Mouse (Mus musculus): ENCODE data around the gene Mlst8. TPM values are rescaled to one million over a fixed set of nuclear protein-coding genes. Genes with fewer than 3 reads are reported as not detected.
"Not testable (repeated sequence)": the region's sequence is repeated elsewhere in the genome, so short reads cannot be mapped to it uniquely, and the experiment has no call there.

Mlst8 gene
- polyA plus RNA-seq, 1 experiment, result 47.1 TPM

DNA sequence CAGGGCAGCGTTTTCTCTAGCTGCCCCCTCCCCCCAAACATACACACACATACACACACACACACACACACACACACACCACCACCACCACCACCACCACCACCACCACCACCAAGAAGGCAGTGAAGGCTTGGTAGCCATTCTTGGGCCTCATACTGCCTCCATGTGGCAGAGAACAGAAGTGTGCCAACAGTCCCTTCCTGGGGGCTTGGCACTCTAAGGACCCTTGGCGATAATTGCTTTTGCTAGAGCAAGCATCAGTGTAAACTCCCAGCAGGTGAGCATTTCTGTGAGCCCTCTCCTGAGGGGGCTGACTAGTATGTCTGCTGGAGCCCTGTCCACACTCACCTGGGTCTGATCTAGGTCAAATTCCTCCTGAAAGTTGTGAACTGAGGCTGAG lies 37.7 kb downstream of the Mlst8 start:
- DNase-seq (ENCODE audit: low read depth), result no peak
- TF ChIP-seq CTCF (IDR thresholded peaks at IDR 0.05; ENCODE audit: borderline replicate concordance, extremely low read depth, insufficient read depth, insufficient read length) (peak; percentile 50; the same call in 1 of the 2 replicates), POLR2A (IDR thresholded peaks at IDR 0.05; ENCODE audit: borderline replicate concordance, extremely low read depth, insufficient read depth, insufficient read length, poor library complexity, severe bottlenecking) (no peak)

DNA sequence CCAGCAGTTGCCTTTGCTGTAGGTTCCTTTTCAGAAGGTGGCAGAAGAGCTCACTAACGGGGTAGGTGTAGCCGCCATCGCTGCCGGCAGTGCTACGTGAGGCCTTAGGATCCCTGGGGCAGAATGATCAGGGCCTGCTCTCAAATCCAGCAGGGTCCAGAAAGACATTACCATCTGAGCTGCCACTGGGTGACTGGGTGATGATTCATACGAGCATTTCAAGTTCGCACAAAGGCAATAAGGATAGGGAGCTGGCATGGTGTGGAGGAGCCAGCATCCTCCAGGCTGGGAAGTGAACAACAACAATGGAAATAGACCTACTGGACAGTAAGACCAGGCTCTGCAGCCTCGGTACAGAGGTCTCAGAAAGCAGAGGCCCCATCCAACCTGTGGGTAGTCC lies 38.5 kb downstream of the Mlst8 start:
- TF ChIP-seq POLR2A (IDR thresholded peaks at IDR 0.05; ENCODE audit: borderline replicate concordance, extremely low read depth, insufficient read depth, insufficient read length, poor library complexity, severe bottlenecking) (no peak), CTCF (IDR thresholded peaks at IDR 0.05; ENCODE audit: borderline replicate concordance, extremely low read depth, insufficient read depth, insufficient read length) (no peak)
- DNase-seq (ENCODE audit: low read depth), result no peak

DNA sequence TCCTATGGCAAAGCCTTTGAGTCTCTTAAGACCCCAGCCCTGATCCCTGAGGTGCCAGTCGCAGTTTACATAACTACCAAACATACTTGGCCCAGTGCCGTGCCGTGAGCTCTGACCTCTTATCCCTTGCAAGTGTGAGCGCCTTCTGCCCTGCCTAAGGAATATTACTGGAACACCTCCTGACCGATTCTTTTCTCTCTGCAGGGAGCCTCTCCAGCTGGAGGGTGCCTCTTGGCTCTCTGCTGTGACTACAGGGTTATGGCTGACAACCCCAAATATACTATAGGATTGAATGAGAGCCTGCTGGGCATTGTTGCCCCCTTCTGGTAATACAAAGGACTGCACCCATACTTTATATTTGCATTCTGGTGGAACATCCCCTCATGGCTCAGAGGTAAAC lies 41.9 kb downstream of the Mlst8 start:
- TF ChIP-seq POLR2A (IDR thresholded peaks at IDR 0.05; ENCODE audit: borderline replicate concordance, extremely low read depth, insufficient read depth, insufficient read length, poor library complexity, severe bottlenecking), result no peak
- TF ChIP-seq CTCF (IDR thresholded peaks at IDR 0.05; ENCODE audit: borderline replicate concordance, extremely low read depth, insufficient read depth, insufficient read length), result peak; percentile 67
- peak; percentile 53 for DNase-seq (ENCODE audit: low read depth)

DNA sequence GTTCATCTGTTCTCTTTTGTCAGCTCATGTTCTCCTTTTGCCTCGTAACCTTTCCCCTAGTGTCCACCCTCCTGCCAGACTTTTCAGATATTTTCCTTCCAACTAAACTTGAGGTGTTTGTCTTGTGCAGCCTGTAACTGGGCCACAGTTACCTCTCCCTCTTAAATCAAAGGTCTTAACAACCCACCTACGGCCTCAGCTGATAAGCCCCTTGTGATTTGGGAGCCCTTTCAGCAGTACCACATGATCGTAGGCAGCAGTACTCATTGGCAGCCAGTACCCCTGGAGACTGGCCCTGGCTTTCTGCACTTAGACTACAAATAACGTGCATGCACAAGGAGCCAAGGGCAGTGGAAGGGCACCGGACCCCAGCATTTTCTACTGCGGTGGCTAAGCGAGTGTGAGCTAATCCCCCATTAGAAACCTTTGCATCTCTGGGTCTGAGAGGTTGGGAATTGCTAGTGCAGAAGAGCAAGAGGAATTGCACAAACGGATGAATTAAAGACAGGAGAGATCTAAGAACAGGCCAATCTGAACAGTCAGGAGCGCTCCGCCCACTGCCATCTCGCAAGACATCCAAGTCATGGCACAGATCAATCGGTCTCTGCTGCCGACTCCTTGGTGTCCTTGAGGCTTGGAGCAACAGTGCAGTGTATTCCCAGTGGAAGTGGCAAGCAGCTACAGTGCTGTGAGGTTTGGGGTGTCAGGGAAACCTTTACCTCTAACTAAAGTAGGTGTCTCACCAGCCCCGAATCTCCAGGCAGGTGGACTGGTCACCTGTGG lies 49.5 kb downstream of the Mlst8 start:
- no peak for DNase-seq (ENCODE audit: low read depth)
- TF ChIP-seq CTCF (IDR thresholded peaks at IDR 0.05; ENCODE audit: borderline replicate concordance, extremely low read depth, insufficient read depth, insufficient read length), result no peak
- no peak for TF ChIP-seq POLR2A (IDR thresholded peaks at IDR 0.05; ENCODE audit: borderline replicate concordance, extremely low read depth, insufficient read depth, insufficient read length, poor library complexity, severe bottlenecking)

DNA sequence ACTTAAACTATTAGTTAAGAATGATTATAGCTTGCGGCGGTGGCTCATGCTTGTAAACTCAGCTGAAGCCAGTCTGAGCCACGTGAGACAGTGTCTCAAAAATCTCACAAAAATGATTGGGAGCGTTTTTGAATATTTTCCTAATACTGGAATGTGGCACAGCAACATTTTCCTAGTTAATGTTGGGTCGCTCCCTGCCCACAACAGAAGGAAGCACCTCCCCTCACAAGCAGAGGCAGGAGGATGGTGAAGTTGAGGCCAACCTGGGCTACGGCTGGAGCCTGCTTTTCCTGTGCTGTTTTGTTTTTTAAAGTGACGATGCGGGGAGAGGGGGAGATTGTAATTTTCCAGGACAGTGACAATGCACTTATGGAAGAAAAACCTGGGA lies 51.7 kb downstream of the Mlst8 start:
- no peak for TF ChIP-seq POLR2A (IDR thresholded peaks at IDR 0.05; ENCODE audit: borderline replicate concordance, extremely low read depth, insufficient read depth, insufficient read length, poor library complexity, severe bottlenecking)
- no peak for TF ChIP-seq CTCF (IDR thresholded peaks at IDR 0.05; ENCODE audit: borderline replicate concordance, extremely low read depth, insufficient read depth, insufficient read length)
- peak; percentile 32 for DNase-seq (ENCODE audit: low read depth)

DNA sequence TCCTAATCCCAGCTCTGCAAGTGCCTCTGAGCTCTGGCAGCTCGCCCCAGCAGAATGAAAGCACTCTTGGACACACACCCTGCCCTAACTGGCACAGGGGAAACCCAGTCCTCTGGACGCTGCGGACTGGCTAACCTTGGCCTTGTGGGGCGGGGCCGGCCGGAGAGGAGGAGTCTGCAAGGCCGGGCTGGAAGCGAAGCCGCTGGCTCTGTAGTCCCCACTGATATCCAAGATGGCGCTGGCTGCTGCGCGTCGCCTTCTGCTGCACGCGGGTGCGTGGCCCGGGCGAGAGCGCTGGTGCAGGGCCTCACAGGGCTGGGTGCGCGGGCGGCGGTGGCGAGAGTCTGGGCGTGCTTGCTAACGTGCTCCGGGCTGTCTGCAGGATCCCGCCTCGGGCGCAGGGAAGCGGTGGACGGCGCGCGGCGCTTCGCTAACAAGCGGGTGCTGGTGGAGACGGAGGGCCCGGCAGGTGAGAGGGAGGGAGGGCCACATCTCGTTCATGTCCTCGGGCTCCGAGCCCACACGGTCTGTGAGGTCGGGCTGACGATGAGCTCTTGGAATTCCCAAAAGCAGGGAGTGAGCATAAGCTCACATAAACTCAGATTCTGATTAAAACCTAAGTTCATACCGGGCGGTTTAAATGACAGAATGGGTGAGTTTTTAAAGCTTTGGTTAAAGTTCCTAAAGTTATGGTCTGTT lies 52.3 kb downstream of the Mlst8 start, which contains the start of gene Eci1:
Eci1 (plus strand) TSS at position 171 of the 699 bp plus-strand sequence.
- TF ChIP-seq POLR2A (IDR thresholded peaks at IDR 0.05; ENCODE audit: borderline replicate concordance, extremely low read depth, insufficient read depth, insufficient read length, poor library complexity, severe bottlenecking), result peak; percentile 73
- no peak for TF ChIP-seq CTCF (IDR thresholded peaks at IDR 0.05; ENCODE audit: borderline replicate concordance, extremely low read depth, insufficient read depth, insufficient read length)
- peak; percentile 97 for DNase-seq (ENCODE audit: low read depth)

DNA sequence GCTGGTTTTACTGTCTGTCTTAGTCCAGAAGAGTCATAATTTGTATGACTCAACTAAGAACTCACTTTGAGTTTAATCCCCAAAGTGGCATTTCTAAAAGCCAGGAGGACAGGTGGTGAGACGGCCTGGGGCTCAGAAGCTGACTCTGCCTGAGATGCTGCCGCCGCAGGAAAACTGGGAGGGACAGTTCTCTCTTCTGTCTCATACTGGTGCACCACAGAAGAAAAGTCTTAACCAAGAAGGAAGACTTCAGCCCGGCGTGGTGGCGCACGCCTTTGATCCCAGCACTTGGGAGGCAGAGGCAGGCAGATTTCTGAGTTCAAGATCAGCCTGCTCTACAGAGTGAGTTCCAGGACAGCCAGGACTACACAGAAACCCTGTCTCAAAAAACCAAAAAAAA lies 53.0 kb downstream of the Mlst8 start:
- TF ChIP-seq POLR2A (IDR thresholded peaks at IDR 0.05; ENCODE audit: borderline replicate concordance, extremely low read depth, insufficient read depth, insufficient read length, poor library complexity, severe bottlenecking) (no peak), CTCF (IDR thresholded peaks at IDR 0.05; ENCODE audit: borderline replicate concordance, extremely low read depth, insufficient read depth, insufficient read length) (no peak)

DNA sequence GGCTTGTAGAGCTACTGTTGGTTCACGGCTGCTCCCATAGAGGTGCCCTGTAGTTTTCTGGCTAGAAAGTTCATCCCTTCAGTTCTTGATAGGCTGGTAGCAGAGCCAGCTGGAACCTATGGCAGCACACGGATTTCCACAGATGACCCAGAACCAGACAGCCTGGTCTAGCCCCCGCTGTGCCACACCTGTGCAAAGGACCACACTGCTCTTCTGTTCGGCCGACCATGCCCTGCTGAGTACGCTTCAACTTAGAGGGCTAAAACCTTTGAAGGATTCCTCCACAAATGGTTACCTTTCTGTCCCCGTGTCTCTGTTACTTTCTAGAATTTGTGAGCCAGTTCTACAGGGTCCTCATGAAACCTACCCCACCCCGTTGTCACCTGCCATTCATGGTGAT lies 53.6 kb downstream of the Mlst8 start:
- not testable (repeated sequence) for DNase-seq (ENCODE audit: low read depth)

More for the DNA sequence above, 53.0 kb downstream of the Mlst8 start:
- DNase-seq (ENCODE audit: low read depth), result no peak

DNA sequence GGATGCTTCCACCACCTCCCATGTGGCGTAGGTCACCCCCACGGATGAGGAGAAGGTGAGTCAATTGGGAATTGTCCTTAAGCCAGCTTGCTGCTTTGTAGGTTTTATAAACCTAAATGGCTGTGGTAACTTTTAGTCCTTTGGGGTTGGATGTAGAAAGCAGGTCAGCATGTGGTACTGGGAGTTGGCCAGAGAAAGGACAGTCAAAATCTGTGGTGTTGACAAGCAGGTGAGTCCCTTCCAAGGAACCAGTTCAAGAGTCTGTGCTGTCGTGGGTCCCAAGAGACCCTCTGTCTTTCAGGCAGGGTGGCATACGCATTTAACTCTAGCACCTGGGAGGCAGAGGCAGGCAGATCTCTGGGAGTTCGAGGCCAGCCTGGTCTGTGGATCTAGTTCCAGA lies 54.4 kb downstream of the Mlst8 start:
- DNase-seq (ENCODE audit: low read depth), result no peak
- TF ChIP-seq POLR2A (IDR thresholded peaks at IDR 0.05; ENCODE audit: borderline replicate concordance, extremely low read depth, insufficient read depth, insufficient read length, poor library complexity, severe bottlenecking) (no peak), CTCF (IDR thresholded peaks at IDR 0.05; ENCODE audit: borderline replicate concordance, extremely low read depth, insufficient read depth, insufficient read length) (no peak)

Other genes with a start within 250 kb of the Mlst8 start
- 16.2 and 21.6 TPM in 2 replicates for gene Ccnf, start 227.6 kb downstream of the Mlst8 start, polyA plus RNA-seq (2012; rRNA removed)
- gene Abca17, start 128.0 kb downstream of the Mlst8 start, polyA plus RNA-seq (2012; rRNA removed), result 0.29 and 0.40 TPM in 2 replicates
- gene Abca3, start 127.1 kb downstream of the Mlst8 start, polyA plus RNA-seq (2012; rRNA removed), result 39.4 and 51.7 TPM in 2 replicates
- 395 and 451 TPM in 2 replicates for gene Rnps1, start 64.5 kb downstream of the Mlst8 start, polyA plus RNA-seq (2012; rRNA removed)
- 28.7 and 29.6 TPM in 2 replicates for gene Eci1, start 52.4 kb downstream of the Mlst8 start, polyA plus RNA-seq (2012; rRNA removed)
- gene Dnase1l2, start 36.0 kb downstream of the Mlst8 start, polyA plus RNA-seq (2012; rRNA removed), result 27.1 and 34.3 TPM in 2 replicates
- gene E4f1, start 8.8 kb downstream of the Mlst8 start, polyA plus RNA-seq (2012; rRNA removed), result 89.5 and 99.5 TPM in 2 replicates
- gene Pgp, start 8.7 kb downstream of the Mlst8 start, polyA plus RNA-seq (2012; rRNA removed), result 49.6 and 52.2 TPM in 2 replicates
- 0.48 and 0.77 TPM in 2 replicates for gene Bricd5, start 5.2 kb downstream of the Mlst8 start, polyA plus RNA-seq (2012; rRNA removed)
- gene Caskin1, start 9.5 kb upstream of the Mlst8 start, polyA plus RNA-seq (2012; rRNA removed), result 91.5 and 142 TPM in 2 replicates
- 310 and 422 TPM in 2 replicates for gene Traf7, start 48.9 kb upstream of the Mlst8 start, polyA plus RNA-seq (2012; rRNA removed)
- 3.2 and 5.6 TPM in 2 replicates for gene Rab26, start 55.1 kb upstream of the Mlst8 start, polyA plus RNA-seq (2012; rRNA removed)
- 65.9 and 74.2 TPM in 2 replicates for gene Pkd1, start 70.8 kb upstream of the Mlst8 start, polyA plus RNA-seq (2012; rRNA removed)
- gene Tsc2, start 153.6 kb upstream of the Mlst8 start, polyA plus RNA-seq (2012; rRNA removed), result 189 and 190 TPM in 2 replicates
- gene Nthl1, start 153.6 kb upstream of the Mlst8 start, polyA plus RNA-seq (2012; rRNA removed), result 10.4 and 15.3 TPM in 2 replicates
- 30.7 and 34.3 TPM in 2 replicates for gene Slc9a3r2, start 171.2 kb upstream of the Mlst8 start, polyA plus RNA-seq (2012; rRNA removed)
- 0.23 TPM in 1 of 2 replicates, not detected in the other for gene Npw, start 179.4 kb upstream of the Mlst8 start, polyA plus RNA-seq (2012; rRNA removed)
- gene Zfp598, start 190.6 kb upstream of the Mlst8 start, polyA plus RNA-seq (2012; rRNA removed), result 76.3 and 102 TPM in 2 replicates
- gene Syngr3, start 210.9 kb upstream of the Mlst8 start, polyA plus RNA-seq (2012; rRNA removed), result 82.5 and 94.2 TPM in 2 replicates
- gene Gfer, start 217.1 kb upstream of the Mlst8 start, polyA plus RNA-seq (2012; rRNA removed), result 28.8 and 29.2 TPM in 2 replicates
- gene Noxo1, start 217.2 kb upstream of the Mlst8 start, polyA plus RNA-seq (2012; rRNA removed), result 7.6 and 10.7 TPM in 2 replicates
- gene Tbl3, start 228.6 kb upstream of the Mlst8 start, polyA plus RNA-seq (2012; rRNA removed), result 75.0 and 95.7 TPM in 2 replicates
- gene Rnf151, start 239.0 kb upstream of the Mlst8 start, polyA plus RNA-seq (2012; rRNA removed), result 0.54 and 0.64 TPM in 2 replicates
- 1,770 and 1,849 TPM in 2 replicates for gene Rps2, start 239.0 kb upstream of the Mlst8 start, polyA plus RNA-seq (2012; rRNA removed)
- 245 and 253 TPM in 2 replicates for gene Ndufb10, start 245.4 kb upstream of the Mlst8 start, polyA plus RNA-seq (2012; rRNA removed)
- gene Rpl3l, start 248.7 kb upstream of the Mlst8 start, polyA plus RNA-seq (2012; rRNA removed), result 0.05 and 0.08 TPM in 2 replicates

Measured in brain, embryonic 14.5 days (tissue).